Mouse (Mus musculus) intestine, embryonic 14.5 days (tissue): Measurements from ENCODE around the gene Cers6. TPM values are rescaled to one million over a fixed set of nuclear protein-coding genes. Genes with fewer than 3 reads are reported as not detected.

Experiments used
- ATAC-seq: fragments of 200-750 bp; cut with Nextera tagmentation; replicated peaks from 2 replicates; pipeline ENCODE4 v1.8.0; 2017; ENCODE audit warnings: low read depth, moderate number of reproducible peaks, moderate TSS enrichment, moderate library complexity; ENCODE audit not compliant: low FRiP score, low TSS enrichment
- DNase-seq: peaks from one replicate; pipeline ENCODE4 v3.0.0-alpha.2; 2018; ENCODE audit warnings: low spot score
- H3K27ac ChIP-seq: fragments of 300-500 bp; sonication (generic); 2 replicates; pipeline ENCODE4 v1.5.1; 2014; ENCODE audit warnings: low read depth, mild to moderate bottlenecking, control low read depth
- H3K27me3 ChIP-seq: fragments of 300-500 bp; sonication (generic); replicated peaks from 2 replicates; pipeline ENCODE4 v1.6.1; 2014; ENCODE audit warnings: low read length, control low read depth; ENCODE audit not compliant: control insufficient read depth, insufficient read depth
- H3K36me3 ChIP-seq: fragments of 300-500 bp; sonication (generic); 2 replicates; pipeline ENCODE4 v1.6.1; 2014; ENCODE audit warnings: low read length, control low read depth; ENCODE audit not compliant: control insufficient read depth, insufficient read depth
- H3K4me1 ChIP-seq: fragments of 300-500 bp; sonication (generic); replicated peaks from 2 replicates; pipeline ENCODE4 v1.6.1; 2014; ENCODE audit warnings: low read length, control low read depth, mixed read lengths; ENCODE audit not compliant: control insufficient read depth, insufficient read depth
- H3K4me2 ChIP-seq: fragments of 300-500 bp; sonication (generic); 2 replicates; pipeline ENCODE4 v1.6.1; 2014; ENCODE audit warnings: low read length
- H3K4me3 ChIP-seq: fragments of 300-500 bp; sonication (generic); 2 replicates; pipeline ENCODE4 v1.5.1; 2014; ENCODE audit warnings: low read depth, low read length, control low read depth, mixed read lengths
- H3K9ac ChIP-seq: fragments of 300-500 bp; sonication (generic); 2 replicates; pipeline ENCODE4 v1.6.1; 2014; ENCODE audit warnings: mild to moderate bottlenecking, low read length
- H3K9me3 ChIP-seq: fragments of 300-500 bp; sonication (generic); 2 replicates; pipeline ENCODE4 v1.6.1; 2016; ENCODE audit warnings: low read length, control low read depth; ENCODE audit not compliant: control insufficient read depth
- WGBS: fragments of 180-500 bp; shearing (Covaris S2); extraction: QIAGEN DNeasy Blood & Tissue Kit; methylation state at CpG from one replicate; pipeline ENCODE4 v1.1.7; 2014; 5-methylcytosine and 5-hydroxymethylcytosine counted together
- polyA plus RNA-seq: library from polyadenylated mRNA; unstranded; fragments of >200 nt; fragmentation: Nextera tagmentation; extraction: Ambion mirVana; gene quantifications from 2 replicates; pipeline ENCODE4 v1.2.1, GENCODE M21; 2014

The Cers6 gene
- polyA plus RNA-seq, 1 experiment from 2014 or later = 49.0 TPM

DNA sequence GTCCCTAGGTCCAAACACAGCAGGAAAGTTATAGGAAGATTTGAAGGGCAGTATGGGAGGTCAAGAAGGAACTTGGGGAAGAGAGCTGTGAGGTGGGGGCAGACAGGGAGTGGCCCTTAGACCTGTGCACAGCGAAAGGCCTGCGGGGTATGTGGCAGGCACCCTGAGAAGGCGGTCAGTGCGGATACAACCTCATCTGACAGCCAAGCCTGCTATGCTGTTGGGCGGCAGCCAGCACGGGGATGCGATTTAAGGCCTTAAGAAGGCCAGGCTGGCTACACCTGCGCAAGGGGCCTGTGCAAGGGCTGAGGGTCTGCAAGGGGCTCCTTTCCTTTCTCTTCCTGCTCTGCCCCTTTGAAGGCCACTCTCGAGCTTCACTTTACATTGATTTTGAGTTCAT is 63.1 kb downstream of the Cers6 start:
- H3K4me3 ChIP-seq = no peak overlapping the region
- no peaks in the 10 kb centered on the region for H3K4me1 ChIP-seq
- H3K9ac ChIP-seq = no peak overlapping the region
- WGBS = 88% methylated on average over 9 of the region's 9 CpGs
- H3K27ac ChIP-seq = no peak overlapping the region
- ATAC-seq (no peak), DNase-seq (no peak)
- H3K36me3 ChIP-seq = no peaks in the 10 kb centered on the region
- no peak overlapping the region for H3K4me2 ChIP-seq
- no peaks in the 10 kb centered on the region for H3K27me3 ChIP-seq
- H3K9me3 ChIP-seq = no peaks in the 10 kb centered on the region

DNA sequence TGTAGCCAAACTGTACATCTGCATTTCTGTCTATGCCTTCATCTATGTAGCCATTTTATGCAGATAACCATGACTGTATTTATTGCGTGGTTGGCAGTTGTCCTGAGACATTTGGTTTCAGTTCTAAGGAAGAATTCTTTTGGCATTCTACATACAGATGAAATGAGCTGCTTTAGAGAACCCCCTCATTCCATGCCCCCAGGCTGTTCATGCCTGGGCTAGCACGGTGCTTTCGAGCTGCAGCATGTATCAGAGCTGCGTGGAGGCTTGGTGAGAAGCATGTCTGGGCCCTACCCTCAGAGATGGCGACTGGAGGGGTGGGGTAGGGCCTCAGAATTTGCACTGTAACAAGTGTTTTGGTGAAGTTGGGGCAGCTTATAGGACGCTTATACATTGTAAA is 64.3 kb downstream of the Cers6 start:
- no peak for DNase-seq
- no peak overlapping the region for H3K27ac ChIP-seq

GRCm38 (mm10) chr2:68926913-68927790 is 65.9 kb downstream of the Cers6 start:
- Histone ChIP-seq H3K9me3 (no peaks in the 10 kb centered on the region), H3K36me3 (no peaks in the 10 kb centered on the region), H3K27me3 (no peaks in the 10 kb centered on the region), H3K4me3 (no peak overlapping the region), H3K9ac (no peak overlapping the region), H3K4me2 (no peak overlapping the region), H3K4me1 (no peaks in the 10 kb centered on the region), H3K27ac (no peak overlapping the region)
- 76% methylated on average over 10 of the region's 10 CpGs for WGBS
- ATAC-seq (no peak; the same call in 1 of the 2 replicates), DNase-seq (no peak)

More for the DNA sequence above, 64.3 kb downstream of the Cers6 start:
- Histone ChIP-seq H3K4me1 (no peaks in the 10 kb centered on the region), H3K36me3 (no peaks in the 10 kb centered on the region), H3K9ac (no peak overlapping the region), H3K27me3 (no peaks in the 10 kb centered on the region), H3K4me3 (no peak overlapping the region), H3K4me2 (no peak overlapping the region), H3K9me3 (no peaks in the 10 kb centered on the region)
- 82% methylated on average over 6 of the region's 6 CpGs for WGBS
- no peak for ATAC-seq

DNA sequence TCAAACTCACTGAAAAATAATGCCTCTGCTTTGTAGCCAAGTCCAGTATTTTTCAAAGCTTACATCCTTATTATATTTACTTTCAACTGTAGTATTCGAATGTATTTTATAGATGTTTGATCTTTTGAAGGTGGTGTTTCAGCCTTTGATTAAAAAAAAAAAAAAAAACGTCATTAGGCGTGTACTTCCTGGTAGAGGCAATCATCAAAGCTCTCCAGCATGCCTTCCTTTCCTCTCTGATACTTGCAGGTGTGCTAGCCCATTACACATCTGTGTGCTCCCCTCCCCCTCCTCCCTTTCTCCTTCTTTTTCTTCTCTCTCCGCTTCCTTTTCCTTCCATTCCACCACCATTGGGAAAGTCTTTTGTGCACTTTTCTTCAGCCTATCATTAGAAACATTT is 71.0 kb downstream of the Cers6 start:
- H3K27ac ChIP-seq = 0 out of 2 replicates have a peak overlapping the region, but pooled peaks have one; percentile 43
- ATAC-seq (peak; percentile 56; the same call in 1 of the 2 replicates), DNase-seq (peak; percentile 50)
- 49% methylated on average over 4 of the region's 4 CpGs for WGBS
- peaks cover 7% of the 10 kb centered on the region for H3K4me1 ChIP-seq
- no peak overlapping the region for H3K9ac ChIP-seq
- H3K9me3 ChIP-seq = no peaks in the 10 kb centered on the region
- peaks cover 3% of the 10 kb centered on the region; the same call in 1 of the 2 replicates for H3K36me3 ChIP-seq
- H3K4me3 ChIP-seq = no peak overlapping the region
- H3K27me3 ChIP-seq = no peaks in the 10 kb centered on the region
- no peak overlapping the region for H3K4me2 ChIP-seq

DNA sequence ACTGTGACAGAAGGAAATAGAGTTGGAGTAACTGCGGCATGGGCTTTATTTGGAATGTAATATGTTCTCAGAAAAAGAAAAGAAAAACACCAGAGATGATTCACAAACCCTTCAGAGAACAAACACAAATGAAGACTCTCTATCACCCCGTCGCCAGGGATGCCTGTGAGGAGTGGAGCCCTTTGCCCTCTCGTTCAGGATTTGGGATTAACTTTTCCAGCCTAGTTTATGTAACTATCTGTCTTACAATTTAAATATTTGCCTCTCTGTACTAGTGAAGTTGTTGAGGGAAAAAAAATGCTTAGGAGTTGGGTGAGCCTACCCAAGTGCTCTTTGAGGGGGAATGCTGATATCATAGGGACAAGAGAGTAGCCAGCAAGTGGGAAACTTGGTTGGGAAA is 71.4 kb downstream of the Cers6 start:
- no peaks in the 10 kb centered on the region for H3K27me3 ChIP-seq
- H3K4me2 ChIP-seq = no peak overlapping the region
- ATAC-seq (no peak), DNase-seq (peak; percentile 47)
- peaks cover 7% of the 10 kb centered on the region for H3K4me1 ChIP-seq
- H3K36me3 ChIP-seq = peaks cover 3% of the 10 kb centered on the region; the same call in 1 of the 2 replicates
- 0 out of 2 replicates have a peak overlapping the region, but pooled peaks have one; percentile 43 for H3K27ac ChIP-seq
- H3K9ac ChIP-seq = no peak overlapping the region
- H3K4me3 ChIP-seq = no peak overlapping the region
- H3K9me3 ChIP-seq = no peaks in the 10 kb centered on the region
- 23% methylated on average over 4 of the region's 4 CpGs for WGBS

DNA sequence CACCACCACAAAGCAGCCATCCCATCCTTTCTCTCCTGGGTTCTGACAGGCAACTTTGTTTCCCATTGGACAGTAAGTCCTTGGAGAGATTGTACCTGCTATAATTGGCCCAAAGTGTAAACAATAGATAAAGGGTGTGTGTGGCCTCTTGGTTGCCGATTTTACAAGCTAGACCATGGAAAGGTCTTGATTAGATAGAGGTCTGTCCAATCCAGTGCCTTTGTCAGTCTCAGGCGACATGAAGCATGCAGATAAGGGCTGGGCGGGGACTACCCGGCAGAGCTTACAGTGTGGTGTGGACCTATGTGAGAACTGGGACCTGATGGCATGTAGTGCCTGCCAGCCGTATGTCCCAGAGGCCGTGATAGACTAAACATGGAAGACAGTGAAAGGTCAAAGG is 73.4 kb downstream of the Cers6 start:
- Histone ChIP-seq H3K4me2 (no peak overlapping the region), H3K27ac (peak overlapping the region; percentile 6; the same call in 1 of the 2 replicates)
- DNase-seq = peak; percentile 50

GRCm38 (mm10) chr2:68935721-68936294 is 74.6 kb downstream of the Cers6 start:
- DNase-seq = peak; percentile 43
- whole genome bisulfite sequencing = 62% methylated on average over 2 of the region's 2 CpGs
- Histone ChIP-seq H3K9ac (no peak overlapping the region), H3K4me1 (peaks cover 7% of the 10 kb centered on the region), H3K4me2 (no peak overlapping the region), H3K27ac (no peak overlapping the region), H3K27me3 (no peaks in the 10 kb centered on the region), H3K36me3 (peaks cover 3% of the 10 kb centered on the region; the same call in 1 of the 2 replicates), H3K4me3 (no peak overlapping the region), H3K9me3 (no peaks in the 10 kb centered on the region)
- no peak for ATAC-seq

More for the DNA sequence above, 73.4 kb downstream of the Cers6 start:
- H3K9ac ChIP-seq = no peak overlapping the region
- 45% methylated on average over 6 of the region's 6 CpGs for WGBS
- peaks cover 3% of the 10 kb centered on the region; the same call in 1 of the 2 replicates for H3K36me3 ChIP-seq
- H3K4me3 ChIP-seq = no peak overlapping the region
- ATAC-seq = peak; percentile 83
- H3K9me3 ChIP-seq = no peaks in the 10 kb centered on the region
- H3K27me3 ChIP-seq = no peaks in the 10 kb centered on the region
- H3K4me1 ChIP-seq = peaks cover 7% of the 10 kb centered on the region

GRCm38 (mm10) chr2:68936773-68937172 is 75.5 kb downstream of the Cers6 start:
- no peaks in the 10 kb centered on the region for H3K9me3 ChIP-seq
- no peak for ATAC-seq
- peak; percentile 9 for DNase-seq
- H3K27ac ChIP-seq = no peak overlapping the region
- H3K4me1 ChIP-seq = peaks cover 7% of the 10 kb centered on the region
- H3K36me3 ChIP-seq = peaks cover 3% of the 10 kb centered on the region; the same call in 1 of the 2 replicates
- no peak overlapping the region for H3K9ac ChIP-seq
- H3K4me3 ChIP-seq = no peak overlapping the region
- H3K27me3 ChIP-seq = no peaks in the 10 kb centered on the region
- 78% methylated on average over 4 of the region's 4 CpGs for WGBS
- H3K4me2 ChIP-seq = no peak overlapping the region
